Mouse (Mus musculus) lung, adult 2 months (tissue): ENCODE results near the gene Cox8b.

Experiments used
- CTCF ChIP-seq: fragments of 200-500 bp; IDR thresholded peaks from 2 replicates; pipeline ENCODE4 v1.5.1; 2011; ENCODE audit warnings: mild to moderate bottlenecking, low read length, control low read depth; ENCODE audit not compliant: insufficient read depth
- POLR2A ChIP-seq: fragments of 200-500 bp; IDR thresholded peaks from 2 replicates; pipeline ENCODE4 v1.6.1; 2011; ENCODE audit warnings: low read depth, mild to moderate bottlenecking, control low read depth, low read length, borderline replicate concordance; ENCODE audit errors: extremely low read depth

DNA sequence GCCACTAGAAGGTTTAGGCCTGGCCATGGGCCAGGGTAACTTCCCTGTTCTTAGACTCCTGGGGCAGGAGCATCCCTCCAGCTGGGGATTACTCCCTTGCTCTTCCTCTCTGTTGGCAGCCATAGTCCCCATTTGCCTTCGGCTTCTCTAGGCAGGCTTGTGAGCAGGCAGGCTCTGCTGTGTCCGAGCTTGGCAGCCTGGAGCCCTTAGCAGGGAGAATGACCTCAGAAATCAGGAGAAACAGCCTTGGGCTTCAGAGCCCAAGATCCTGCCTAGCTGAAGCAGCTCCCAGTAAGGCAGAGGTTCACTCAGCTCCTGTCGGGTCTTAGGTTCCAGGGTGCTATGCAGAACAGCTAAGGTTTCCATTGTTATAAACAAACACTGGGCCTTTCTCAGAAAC is 1.1 kb downstream of the Cox8b start:
- no peak for TF ChIP-seq CTCF
- no peak for TF ChIP-seq POLR2A
